Mouse (Mus musculus): Measurements from ENCODE around the gene Btbd19.

GRCm38 (mm10) chr4:117143023-117143422 is 17.5 kb upstream of the Btbd19 start:
- TF ChIP-seq EP300 (IDR thresholded peaks at IDR 0.05; ENCODE audit: insufficient read depth, low read depth, low read length) (no peak), POLR2A (IDR thresholded peaks at IDR 0.05; ENCODE audit: insufficient read depth, low read depth, low read length) (no peak)

All from heart, adult 2 months (tissue).